Mouse (Mus musculus) hindlimb bud, embryonic 11.5 days (tissue): ENCODE results near the gene Nfe2l1.
"Not testable (repeated sequence)": the region's sequence is repeated elsewhere in the genome, so short reads cannot be mapped to it uniquely, and the experiment has no call there.

ENCODE experiments used
- DNase-seq: peaks from one replicate; pipeline ENCODE4 v3.0.0-alpha.2; 2012; ENCODE audit warnings: low read depth, low spot score; ENCODE audit errors: extremely low spot score

Gene Nfe2l1

GRCm38 (mm10) chr11:96829813-96830538 lies at the start of gene Nfe2l1:
Gene Nfe2l1, minus strand, starts transcription at chr11:96829968.
- DNase-seq = peak; percentile 99

- no peak for DNase-seq
Measured at GRCm38 (mm10) chr11:96879359-96879758, 49.6 kb upstream of the Nfe2l1 start.

GRCm38 (mm10) chr11:96878715-96879114 lies 48.9 kb upstream of the Nfe2l1 start:
- no peak for DNase-seq

GRCm38 (mm10) chr11:96877071-96877470 lies 47.3 kb upstream of the Nfe2l1 start:
- DNase-seq = no peak

- no peak for DNase-seq
Measured at GRCm38 (mm10) chr11:96876300-96877040, 46.7 kb upstream of the Nfe2l1 start.

GRCm38 (mm10) chr11:96875745-96876144 lies 46.0 kb upstream of the Nfe2l1 start:
- no peak for DNase-seq

GRCm38 (mm10) chr11:96875270-96875669 lies 45.5 kb upstream of the Nfe2l1 start:
- DNase-seq = no peak

- DNase-seq = no peak
Measured at GRCm38 (mm10) chr11:96873601-96874140, 43.9 kb upstream of the Nfe2l1 start.

- no peak for DNase-seq
Measured at GRCm38 (mm10) chr11:96872441-96873379, 42.9 kb upstream of the Nfe2l1 start.

- DNase-seq = no peak
Measured at GRCm38 (mm10) chr11:96867149-96867548, 37.4 kb upstream of the Nfe2l1 start.

- DNase-seq = no peak
Measured at GRCm38 (mm10) chr11:96863206-96863995, 33.6 kb upstream of the Nfe2l1 start.

- no peak for DNase-seq
Measured at GRCm38 (mm10) chr11:96862534-96862933, 32.8 kb upstream of the Nfe2l1 start.

- DNase-seq = peak; percentile 91
Measured at GRCm38 (mm10) chr11:96861878-96862289, 32.1 kb upstream of the Nfe2l1 start.

- DNase-seq = no peak
Measured at GRCm38 (mm10) chr11:96861446-96861845, 31.7 kb upstream of the Nfe2l1 start.

GRCm38 (mm10) chr11:96860564-96860963 lies 30.8 kb upstream of the Nfe2l1 start:
- no peak for DNase-seq

GRCm38 (mm10) chr11:96859635-96860034 lies 29.9 kb upstream of the Nfe2l1 start:
- no peak for DNase-seq

- DNase-seq = no peak
Measured at GRCm38 (mm10) chr11:96857446-96857845, 27.7 kb upstream of the Nfe2l1 start.

- no peak for DNase-seq
Measured at GRCm38 (mm10) chr11:96849681-96850467, 20.1 kb upstream of the Nfe2l1 start, which contains the start of gene Copz2. Gene Copz2, plus strand, starts transcription at chr11:96849870.

- DNase-seq = not testable (repeated sequence)
Measured at GRCm38 (mm10) chr11:96849145-96849544, 19.4 kb upstream of the Nfe2l1 start.
